Mouse (Mus musculus) C2C12 (cell line): ENCODE measurements around the gene Pigk. TPM values are rescaled to one million over a fixed set of nuclear protein-coding genes. Genes with fewer than 3 reads are reported as not detected.

ENCODE experiments used
- H3K27me3 ChIP-seq: one replicate; pipeline ENCODE4 v1.6.1; 2011; ENCODE audit not compliant: control insufficient read depth, insufficient read depth, insufficient read length
- H3K36me3 ChIP-seq: one replicate; pipeline ENCODE4 v1.6.1; 2011; ENCODE audit not compliant: control insufficient read depth, insufficient read depth
- H3K4me3 ChIP-seq: one replicate; pipeline ENCODE4 v1.5.1; 2011; ENCODE audit warnings: mild to moderate bottlenecking, control low read depth; ENCODE audit not compliant: poor library complexity, insufficient read depth, severe bottlenecking
- H3K79me2 ChIP-seq: one replicate; pipeline ENCODE4 v1.6.1; 2011; ENCODE audit not compliant: control insufficient read depth, insufficient read depth
- H3K79me3 ChIP-seq: one replicate; pipeline ENCODE4 v1.6.1; 2011; ENCODE audit warnings: low read depth, control low read depth
- H3ac ChIP-seq: one replicate; pipeline ENCODE3; 2011; ENCODE audit warnings: low read depth; ENCODE audit not compliant: control insufficient read depth, insufficient read length
- CEBPB ChIP-seq: IDR thresholded peaks from one replicate; pipeline ENCODE4 v1.6.1; 2011; ENCODE audit warnings: low read depth, mild to moderate bottlenecking, control low read depth, moderate library complexity
- CTCF ChIP-seq: IDR thresholded peaks from one replicate; pipeline ENCODE4 v1.5.1; 2011; ENCODE audit not compliant: control insufficient read depth, insufficient read depth, insufficient read length
- FOSL1 ChIP-seq: IDR thresholded peaks from one replicate; pipeline ENCODE4 v1.8.0; 2011; ENCODE audit warnings: mild to moderate bottlenecking, low read length; ENCODE audit not compliant: poor library complexity, insufficient read depth, severe bottlenecking
- MAX ChIP-seq: IDR thresholded peaks from one replicate; pipeline ENCODE4 v1.6.1; 2011; ENCODE audit warnings: mild to moderate bottlenecking, control low read depth
- MYOD1 ChIP-seq: IDR thresholded peaks from one replicate; pipeline ENCODE4 v1.6.1; 2011; ENCODE audit warnings: low read depth; ENCODE audit not compliant: control insufficient read depth, insufficient read length
- MYOG ChIP-seq: IDR thresholded peaks from one replicate; pipeline ENCODE4 v1.6.1; 2011; ENCODE audit not compliant: control insufficient read depth, insufficient read length; ENCODE audit errors: extremely low read depth
- USF1 ChIP-seq: IDR thresholded peaks from one replicate; pipeline ENCODE4 v1.6.1; 2011; ENCODE audit warnings: low read depth, mild to moderate bottlenecking, control low read depth, moderate library complexity
- polyA plus RNA-seq: library from polyadenylated mRNA; unstranded; fragments of >200 nt; fragmentation: generic; extraction: Trizol; gene quantifications from one replicate; pipeline ENCODE4 v1.2.1, GENCODE M21; 2012; ENCODE audit warnings: missing spikeins

Pigk gene
- polyA plus RNA-seq, 1 experiment = 13.1 TPM

- Histone ChIP-seq H3K79me2 (peaks cover 10% of the 10 kb centered on the region), H3K27me3 (no peaks in the 10 kb centered on the region), H3K36me3 (no peaks in the 10 kb centered on the region), H3ac (no peak overlapping the region), H3K79me3 (peaks cover 4% of the 10 kb centered on the region), H3K4me3 (no peak overlapping the region)
- TF ChIP-seq USF1 (no peak), CEBPB (no peak), FOSL1 (no peak), CTCF (no peak), MYOD1 (no peak), MYOG (no peak), MAX (no peak)
Observed at GRCm38 (mm10) chr3:152709936-152710335, 4.0 kb upstream of the Pigk start.

- no peak overlapping the region for H3K4me3 ChIP-seq
- TF ChIP-seq MYOG (no peak), CTCF (no peak), USF1 (no peak), CEBPB (no peak), FOSL1 (no peak), MAX (no peak), MYOD1 (no peak)
- H3K79me3 ChIP-seq = peaks cover 7% of the 10 kb centered on the region
- peaks cover 26% of the 10 kb centered on the region for H3K79me2 ChIP-seq
- H3K36me3 ChIP-seq = no peaks in the 10 kb centered on the region
- no peaks in the 10 kb centered on the region for H3K27me3 ChIP-seq
- H3ac ChIP-seq = no peak overlapping the region
Observed at GRCm38 (mm10) chr3:152712957-152713356, 943 bp upstream of the Pigk start.

GRCm38 (mm10) chr3:152721301-152721700 lies 7.4 kb downstream of the Pigk start:
- peaks cover 20% of the 10 kb centered on the region for H3K36me3 ChIP-seq
- peaks cover 1% of the 10 kb centered on the region for H3K79me3 ChIP-seq
- no peak overlapping the region for H3K4me3 ChIP-seq
- peaks cover 8% of the 10 kb centered on the region for H3K79me2 ChIP-seq
- H3K27me3 ChIP-seq = no peaks in the 10 kb centered on the region
- no peak for TF ChIP-seq CTCF
- no peak for TF ChIP-seq MYOG
- TF ChIP-seq CEBPB = no peak
- TF ChIP-seq FOSL1 = no peak
- no peak for TF ChIP-seq USF1
- TF ChIP-seq MYOD1 = no peak
- TF ChIP-seq MAX = no peak
- H3ac ChIP-seq = no peak overlapping the region

- peaks cover 11% of the 10 kb centered on the region for H3K79me2 ChIP-seq
- H3K4me3 ChIP-seq = no peak overlapping the region
- H3K27me3 ChIP-seq = no peaks in the 10 kb centered on the region
- H3K79me3 ChIP-seq = peaks cover 3% of the 10 kb centered on the region
- no peak for TF ChIP-seq FOSL1
- no peak for TF ChIP-seq MYOD1
- TF ChIP-seq USF1 = no peak
- H3K36me3 ChIP-seq = peaks cover 20% of the 10 kb centered on the region
- no peak overlapping the region for H3ac ChIP-seq
Observed at GRCm38 (mm10) chr3:152722836-152723235, 8.9 kb downstream of the Pigk start.

GRCm38 (mm10) chr3:152724446-152724845 lies 10.5 kb downstream of the Pigk start:
- Histone ChIP-seq H3ac (no peak overlapping the region), H3K36me3 (peaks cover 20% of the 10 kb centered on the region), H3K4me3 (no peak overlapping the region), H3K79me2 (peaks cover 11% of the 10 kb centered on the region), H3K27me3 (no peaks in the 10 kb centered on the region), H3K79me3 (peaks cover 3% of the 10 kb centered on the region)
- no peak for TF ChIP-seq MYOD1
- TF ChIP-seq CTCF = no peak
- TF ChIP-seq MYOG = no peak
- no peak for TF ChIP-seq FOSL1
- no peak for TF ChIP-seq CEBPB
- TF ChIP-seq USF1 = no peak
- no peak for TF ChIP-seq MAX

- Histone ChIP-seq H3K4me3 (no peak overlapping the region), H3K27me3 (no peaks in the 10 kb centered on the region), H3K79me3 (peaks cover 2% of the 10 kb centered on the region), H3K36me3 (peaks cover 7% of the 10 kb centered on the region), H3ac (no peak overlapping the region), H3K79me2 (peaks cover 5% of the 10 kb centered on the region)
- no peak for TF ChIP-seq MAX
- TF ChIP-seq MYOD1 = no peak
- TF ChIP-seq MYOG = no peak
- no peak for TF ChIP-seq FOSL1
- no peak for TF ChIP-seq CTCF
- TF ChIP-seq CEBPB = no peak
- TF ChIP-seq USF1 = no peak
Observed at GRCm38 (mm10) chr3:152728238-152728637, 14.3 kb downstream of the Pigk start.
